Mouse (Mus musculus) heart, postnatal 25 days (tissue): Measurements from ENCODE around the gene Nr2f2. TPM values are rescaled to one million over a fixed set of nuclear protein-coding genes. Genes with fewer than 3 reads are reported as not detected.

Experiments used
- DNase-seq: peaks from one replicate; pipeline ENCODE4 v3.0.0; 2022; ENCODE audit warnings: low spot score
- intact Hi-C: fragments of 180-260 bp; cut with DNase I; formaldehyde crosslinking; loops from one replicate; pipeline ENCODE4 v1.15.1; 2025
- total RNA-seq, 2 experiments: library from RNA; stranded (reverse); gene quantifications; 2 replicates each; pipeline ENCODE4 v1.2.3; 2021

Gene Nr2f2
- total RNA-seq, 2 experiments from 2014 or later, result 19.9 to 25.0 TPM

- no peak for DNase-seq
These were observed 40.1 kb downstream of the Nr2f2 start for GRCm38 (mm10) chr7:70326176-70327035.

GRCm38 (mm10) chr7:70325381-70325780 lies 41.2 kb downstream of the Nr2f2 start:
- intact Hi-C loops, result no loop called here
- DNase-seq, result no peak

More at GRCm38 (mm10) chr7:70326176-70327035, 40.1 kb downstream of the Nr2f2 start:
- intact Hi-C loops, result no loop called here

GRCm38 (mm10) chr7:70324541-70324940 lies 42.0 kb downstream of the Nr2f2 start:
- DNase-seq, result no peak
- intact Hi-C loops, result no loop called here

DNA sequence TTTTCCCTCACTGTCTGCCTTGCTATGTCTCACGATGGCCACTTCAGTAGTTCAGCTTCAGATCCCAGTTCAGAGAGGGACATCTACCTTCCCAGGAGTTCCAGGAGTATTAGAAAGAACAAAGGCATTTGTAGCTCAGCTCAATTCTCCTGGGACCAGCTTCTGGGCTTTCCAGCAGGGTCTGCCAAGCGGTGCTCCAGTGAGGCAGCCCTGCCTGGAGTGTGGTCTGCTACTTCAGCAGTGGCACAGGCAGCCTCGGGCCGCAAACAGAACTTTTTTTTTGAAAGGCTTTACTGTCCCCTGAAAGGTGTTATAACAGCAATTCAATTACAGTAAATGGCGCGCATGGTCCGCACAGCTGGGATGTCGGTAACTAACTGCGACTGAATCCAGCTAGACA lies 42.5 kb downstream of the Nr2f2 start:
- DNase-seq, result no peak
- intact Hi-C loops, result no loop called here

DNA sequence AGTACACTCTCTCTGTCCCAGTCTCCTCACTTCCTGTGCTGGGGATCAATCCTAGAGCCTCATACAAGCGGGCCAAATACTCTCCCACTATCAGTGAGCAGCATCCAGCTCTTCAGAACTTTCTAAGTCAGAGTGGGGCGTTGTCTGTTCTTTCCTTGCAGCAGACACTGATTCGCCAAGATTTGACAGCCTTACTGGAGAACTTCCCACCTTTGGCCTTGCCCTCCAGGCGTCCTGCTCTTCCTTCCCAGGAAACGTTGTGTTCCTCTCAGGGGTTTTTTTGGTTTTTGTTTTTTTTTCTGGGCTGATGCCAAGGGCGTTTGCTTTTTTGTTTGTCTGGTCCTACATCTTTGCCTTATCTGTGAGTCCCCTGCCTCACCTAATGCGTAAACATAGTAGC lies 60.8 kb downstream of the Nr2f2 start:
- no peak for DNase-seq
- intact Hi-C loops, result no loop called here

- intact Hi-C loops, result no loop called here
- no peak for DNase-seq
These were observed 62.1 kb downstream of the Nr2f2 start for GRCm38 (mm10) chr7:70304426-70304825.
